Mouse (Mus musculus) limb, embryonic 10.5 days (tissue): ENCODE measurements at regions not wholly inside any gene's neighbourhood (a gene's known extent, or its start where the extent isn't known, plus 50 kb on each side); places are given as distances from the start of the nearest gene placed in this dataset.

Source experiments
- DNase-seq: peaks from one replicate; pipeline ENCODE4 v3.0.0-alpha.2; 2017; ENCODE audit warnings: low spot score
- H3K27ac ChIP-seq: fragments of 300-500 bp; sonication (generic); 2 replicates; pipeline ENCODE4 v1.5.1; 2016; ENCODE audit warnings: mild to moderate bottlenecking
- H3K27me3 ChIP-seq: fragments of 300-500 bp; sonication (generic); 2 replicates; pipeline ENCODE4 v1.6.1; 2016; ENCODE audit warnings: low read depth, mild to moderate bottlenecking; ENCODE audit not compliant: poor library complexity, severe bottlenecking
- H3K36me3 ChIP-seq: fragments of 300-500 bp; sonication (generic); 2 replicates; pipeline ENCODE4 v1.6.1; 2016; ENCODE audit warnings: mild to moderate bottlenecking, moderate library complexity
- H3K4me1 ChIP-seq: fragments of 300-500 bp; sonication (generic); 2 replicates; pipeline ENCODE4 v1.6.1; 2016
- H3K4me3 ChIP-seq: fragments of 300-500 bp; sonication (generic); 2 replicates; pipeline ENCODE4 v1.5.1; 2016; ENCODE audit warnings: mild to moderate bottlenecking, moderate library complexity
- H3K9me3 ChIP-seq: fragments of 300-500 bp; sonication (generic); replicated peaks from 2 replicates; pipeline ENCODE4 v1.6.1; 2016; ENCODE audit warnings: mild to moderate bottlenecking
- WGBS: fragments of 180-500 bp; shearing (Covaris S2); methylation state at CpG from one replicate; pipeline ENCODE4 v1.1.7; 2016; 5-methylcytosine and 5-hydroxymethylcytosine counted together

DNA sequence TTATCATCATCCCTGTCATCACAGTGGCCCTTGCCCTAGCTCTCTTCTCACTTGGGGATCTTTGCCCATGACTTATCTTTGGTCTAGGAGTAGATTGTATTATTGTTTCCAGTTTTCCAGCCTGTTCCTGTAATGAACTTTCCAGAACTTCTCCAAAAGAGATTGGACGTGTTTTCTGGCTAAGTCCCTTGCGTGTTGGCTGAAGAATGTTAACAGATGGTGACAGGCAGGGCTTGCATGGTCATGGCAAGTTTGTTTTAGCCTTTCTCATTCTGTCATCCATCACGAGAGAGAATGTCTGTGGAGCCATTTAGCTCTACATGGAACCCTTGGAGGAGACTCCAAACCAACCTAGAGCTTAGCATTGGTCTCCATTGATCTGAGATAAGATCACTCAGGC, 123.2 kb upstream of the Adra1d start:
- DNase-seq, result no peak
- Histone ChIP-seq H3K36me3 (no peaks in the 10 kb centered on the region), H3K4me3 (no peak overlapping the region), H3K27ac (no peak overlapping the region), H3K4me1 (no peaks in the 10 kb centered on the region), H3K9me3 (no peaks in the 10 kb centered on the region), H3K27me3 (no peaks in the 10 kb centered on the region)
- 94% methylated on average over 3 of the region's 3 CpGs for WGBS

DNA sequence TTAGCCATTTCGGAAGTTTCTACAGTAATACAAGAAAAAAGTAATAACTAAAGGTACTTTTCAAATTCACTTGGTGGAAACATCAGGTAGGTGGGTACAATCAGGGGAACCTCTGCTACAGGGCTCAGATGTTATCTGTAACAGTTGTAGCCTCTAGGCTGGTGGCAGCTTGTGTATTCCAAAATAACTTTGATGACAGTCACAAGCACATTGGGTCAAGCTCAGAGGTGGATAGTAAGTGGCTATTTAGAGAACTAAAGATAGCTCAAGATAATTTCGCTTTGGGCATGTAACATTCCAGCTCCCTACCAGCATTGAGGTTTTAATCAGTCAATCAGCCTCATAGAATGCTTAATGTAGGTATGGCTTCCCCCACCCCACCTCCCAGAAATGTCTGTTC, 121.7 kb upstream of the Adra1d start:
- H3K4me1 ChIP-seq, result no peaks in the 10 kb centered on the region
- no peak for DNase-seq
- no peaks in the 10 kb centered on the region for H3K36me3 ChIP-seq
- H3K9me3 ChIP-seq, result no peaks in the 10 kb centered on the region
- 89% methylated on average over 2 of the region's 2 CpGs for WGBS
- H3K4me3 ChIP-seq, result no peak overlapping the region
- no peaks in the 10 kb centered on the region for H3K27me3 ChIP-seq
- no peak overlapping the region for H3K27ac ChIP-seq

DNA sequence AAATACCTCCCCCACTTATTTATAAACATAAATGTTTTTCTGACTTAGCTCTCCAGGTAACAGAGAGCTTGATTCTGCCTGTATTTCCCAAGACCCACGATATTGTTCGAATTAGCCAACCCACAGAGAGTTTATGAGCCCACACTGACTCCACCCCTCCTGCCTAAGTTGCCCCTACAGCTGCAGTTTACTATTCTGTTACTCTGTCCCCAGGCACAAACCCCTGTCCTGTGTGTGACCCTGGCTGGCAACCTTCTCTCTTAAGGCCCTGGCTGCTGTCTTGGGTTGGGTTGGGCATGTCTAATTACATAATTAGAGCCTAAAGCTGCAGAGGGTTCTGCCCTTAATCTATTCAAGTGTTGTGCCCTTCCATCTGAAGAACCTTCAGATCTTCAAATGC, 116.4 kb upstream of the Adra1d start:
- Histone ChIP-seq H3K4me3 (no peak overlapping the region), H3K9me3 (no peaks in the 10 kb centered on the region), H3K27me3 (no peaks in the 10 kb centered on the region), H3K27ac (no peak overlapping the region), H3K36me3 (no peaks in the 10 kb centered on the region), H3K4me1 (peaks cover 2% of the 10 kb centered on the region; the same call in 1 of the 2 replicates)
- 80% methylated on average over 2 of the region's 2 CpGs for WGBS
- DNase-seq, result no peak

DNA sequence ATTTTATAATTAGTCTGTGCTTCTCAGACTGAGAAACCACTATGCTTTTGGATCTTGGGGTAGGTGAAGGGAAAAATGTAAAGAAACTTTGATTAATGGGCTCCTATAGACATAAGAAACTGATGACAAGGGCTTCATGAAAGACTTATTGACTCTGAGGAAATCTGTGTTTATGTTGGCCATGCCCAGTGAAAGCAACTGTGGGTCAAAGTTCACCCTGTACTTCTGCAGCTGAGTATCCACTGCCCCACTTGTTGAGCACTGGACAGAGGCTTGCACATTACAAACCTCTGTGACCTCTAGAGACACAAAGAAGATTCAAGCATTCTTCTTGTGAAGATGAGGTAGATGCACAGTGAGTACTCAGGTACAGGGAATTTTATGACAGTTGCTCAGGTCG, 114.7 kb upstream of the Adra1d start:
- Histone ChIP-seq H3K36me3 (no peaks in the 10 kb centered on the region), H3K9me3 (no peaks in the 10 kb centered on the region), H3K4me1 (peaks cover 8% of the 10 kb centered on the region; the same call in 1 of the 2 replicates), H3K27ac (no peak overlapping the region), H3K27me3 (no peaks in the 10 kb centered on the region), H3K4me3 (no peak overlapping the region)
- no peak for DNase-seq
- 88% methylated on average over 1 of the region's 1 CpGs for WGBS

DNA sequence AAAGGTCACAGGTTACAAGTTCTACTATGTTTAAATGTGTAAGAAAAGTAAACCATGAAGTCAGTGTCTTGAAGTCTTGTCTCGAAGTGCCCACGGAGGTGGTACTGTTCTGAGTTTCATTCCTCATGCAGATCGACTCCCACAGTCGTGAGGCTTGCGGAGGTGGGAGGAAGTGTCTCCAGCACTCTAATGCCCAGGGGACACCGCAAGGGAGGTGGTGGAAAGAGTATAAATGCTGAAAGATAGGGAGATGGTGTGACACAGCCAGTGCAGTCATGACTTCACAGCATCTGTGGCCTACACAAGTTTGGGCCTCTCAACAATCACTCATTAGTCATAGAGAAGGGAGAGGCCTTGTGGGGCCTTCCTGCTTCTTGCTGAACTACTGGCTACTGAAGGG, 112.8 kb upstream of the Adra1d start:
- Histone ChIP-seq H3K36me3 (no peaks in the 10 kb centered on the region), H3K9me3 (no peaks in the 10 kb centered on the region), H3K27me3 (no peaks in the 10 kb centered on the region), H3K4me1 (peaks cover 8% of the 10 kb centered on the region; the same call in 1 of the 2 replicates), H3K4me3 (no peak overlapping the region), H3K27ac (no peak overlapping the region)
- 91% methylated on average over 6 of the region's 6 CpGs for WGBS
- DNase-seq, result no peak

DNA sequence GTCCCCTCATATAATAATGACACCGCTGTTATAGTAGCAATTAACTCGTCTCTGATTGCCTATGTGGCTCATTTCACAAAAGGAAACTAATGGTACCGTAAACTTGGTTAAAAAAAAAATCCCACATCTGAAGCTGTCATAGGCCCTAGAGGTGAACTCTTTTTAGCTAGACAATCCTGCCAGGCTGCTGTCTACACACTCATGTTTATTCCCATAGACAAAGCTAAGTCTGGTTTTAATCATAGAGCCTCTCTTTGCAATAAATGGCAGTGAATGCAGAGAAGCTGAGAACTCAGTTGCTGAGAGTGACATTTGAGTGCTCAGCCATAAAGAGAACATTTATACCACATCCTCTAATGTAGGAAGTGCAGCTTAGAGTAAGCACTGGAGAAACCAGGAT, 111.3 kb upstream of the Adra1d start:
- Histone ChIP-seq H3K4me3 (no peak overlapping the region), H3K27ac (no peak overlapping the region), H3K27me3 (no peaks in the 10 kb centered on the region), H3K4me1 (peaks cover 8% of the 10 kb centered on the region; the same call in 1 of the 2 replicates), H3K36me3 (no peaks in the 10 kb centered on the region), H3K9me3 (no peaks in the 10 kb centered on the region)
- WGBS, result 63% methylated on average over 3 of the region's 3 CpGs
- DNase-seq, result no peak

DNA sequence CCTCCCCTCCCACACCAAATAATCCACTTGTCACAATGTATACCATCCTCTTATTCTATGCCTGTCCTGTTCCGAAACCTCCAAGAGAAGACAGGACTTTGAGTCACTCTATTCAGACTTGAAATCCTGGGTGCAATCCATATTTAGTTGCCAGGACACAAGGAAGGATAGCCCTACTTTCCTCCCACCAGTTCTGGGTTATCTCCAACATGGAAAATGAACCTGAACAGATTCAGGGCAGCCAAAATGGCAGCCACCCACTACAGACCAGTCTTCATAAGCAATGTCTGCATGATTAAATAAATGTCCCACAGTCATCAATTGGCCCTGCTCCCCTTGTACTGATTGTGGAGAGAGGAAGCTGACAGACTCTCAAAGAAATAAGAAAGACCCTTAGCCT, 110.6 kb upstream of the Adra1d start:
- no peak overlapping the region for H3K27ac ChIP-seq
- H3K4me3 ChIP-seq, result no peak overlapping the region
- H3K36me3 ChIP-seq, result no peaks in the 10 kb centered on the region
- WGBS, result 85% methylated on average over 1 of the region's 1 CpGs
- H3K9me3 ChIP-seq, result no peaks in the 10 kb centered on the region
- no peaks in the 10 kb centered on the region for H3K27me3 ChIP-seq
- no peak for DNase-seq
- peaks cover 8% of the 10 kb centered on the region; the same call in 1 of the 2 replicates for H3K4me1 ChIP-seq

DNA sequence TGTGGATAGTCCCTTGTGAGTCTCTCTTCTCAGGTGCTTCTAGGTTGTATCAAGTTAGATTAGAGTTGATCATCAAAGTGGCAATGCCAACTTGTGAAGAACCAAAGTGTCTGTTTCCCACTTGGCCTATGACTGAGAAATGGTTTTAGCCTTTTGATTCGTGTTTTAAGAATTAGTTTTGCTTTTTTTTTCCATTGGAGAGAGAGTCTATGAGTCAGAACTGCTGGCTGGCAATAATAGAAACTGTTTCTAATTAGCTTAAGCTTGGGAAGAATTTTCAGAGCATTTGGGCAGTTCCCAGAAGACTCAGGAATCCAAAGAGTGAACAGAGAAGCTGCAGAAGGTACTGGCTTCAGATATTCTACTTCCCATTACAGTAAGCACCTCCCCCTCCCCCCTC, 110.1 kb upstream of the Adra1d start:
- WGBS, result 62% methylated on average over 1 of the region's 1 CpGs
- no peaks in the 10 kb centered on the region for H3K27me3 ChIP-seq
- H3K4me3 ChIP-seq, result no peak overlapping the region
- H3K36me3 ChIP-seq, result no peaks in the 10 kb centered on the region
- no peak for DNase-seq
- H3K4me1 ChIP-seq, result peaks cover 8% of the 10 kb centered on the region; the same call in 1 of the 2 replicates
- H3K27ac ChIP-seq, result no peak overlapping the region
- no peaks in the 10 kb centered on the region for H3K9me3 ChIP-seq

DNA sequence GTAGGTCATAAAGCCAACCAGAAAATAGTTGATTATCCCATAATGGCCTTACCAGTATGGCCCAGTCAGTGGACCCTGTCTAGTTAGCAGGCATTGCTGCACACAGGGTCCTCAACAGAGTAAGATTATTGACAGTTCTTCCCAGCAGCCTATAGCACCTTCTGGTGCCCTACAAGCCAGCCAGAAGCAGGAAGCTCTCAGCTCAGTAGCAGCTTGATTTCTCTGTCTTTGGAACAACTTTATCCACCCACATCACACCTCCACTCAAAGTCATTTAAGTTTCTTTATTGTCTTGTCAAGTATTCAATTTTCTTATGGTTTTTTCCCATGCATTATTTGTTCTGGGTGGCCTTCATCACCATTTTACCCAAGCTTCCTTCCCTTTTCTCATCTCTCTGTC, 108.8 kb upstream of the Adra1d start:
- Histone ChIP-seq H3K27me3 (no peaks in the 10 kb centered on the region), H3K4me1 (peaks cover 8% of the 10 kb centered on the region; the same call in 1 of the 2 replicates), H3K4me3 (no peak overlapping the region), H3K27ac (no peak overlapping the region), H3K36me3 (no peaks in the 10 kb centered on the region), H3K9me3 (no peaks in the 10 kb centered on the region)
- no peak for DNase-seq

DNA sequence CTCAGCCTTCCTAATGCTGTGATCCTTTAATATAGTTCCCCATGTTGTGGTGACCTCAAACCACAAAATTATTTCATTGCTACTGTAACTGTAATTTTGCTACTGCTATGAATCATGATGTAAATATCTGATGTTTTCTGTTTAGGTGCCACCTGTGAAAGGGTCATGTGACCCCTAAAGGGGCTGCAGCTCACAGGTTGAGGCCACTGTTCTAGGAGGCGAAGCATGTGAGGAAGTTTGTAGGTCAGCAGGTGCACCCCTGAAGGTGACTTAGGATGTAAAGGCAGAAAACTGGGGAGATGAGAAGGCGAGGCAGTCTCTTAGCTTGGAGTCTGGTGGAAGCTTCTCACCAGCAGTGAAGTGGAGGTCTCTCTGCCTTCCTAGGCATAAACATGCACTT, 105.8 kb upstream of the Adra1d start:
- no peaks in the 10 kb centered on the region for H3K4me1 ChIP-seq
- H3K9me3 ChIP-seq, result no peaks in the 10 kb centered on the region
- H3K27me3 ChIP-seq, result no peaks in the 10 kb centered on the region
- H3K27ac ChIP-seq, result no peak overlapping the region
- WGBS, result 87% methylated on average over 2 of the region's 2 CpGs
- no peak for DNase-seq
- no peaks in the 10 kb centered on the region for H3K36me3 ChIP-seq
- H3K4me3 ChIP-seq, result no peak overlapping the region

DNA sequence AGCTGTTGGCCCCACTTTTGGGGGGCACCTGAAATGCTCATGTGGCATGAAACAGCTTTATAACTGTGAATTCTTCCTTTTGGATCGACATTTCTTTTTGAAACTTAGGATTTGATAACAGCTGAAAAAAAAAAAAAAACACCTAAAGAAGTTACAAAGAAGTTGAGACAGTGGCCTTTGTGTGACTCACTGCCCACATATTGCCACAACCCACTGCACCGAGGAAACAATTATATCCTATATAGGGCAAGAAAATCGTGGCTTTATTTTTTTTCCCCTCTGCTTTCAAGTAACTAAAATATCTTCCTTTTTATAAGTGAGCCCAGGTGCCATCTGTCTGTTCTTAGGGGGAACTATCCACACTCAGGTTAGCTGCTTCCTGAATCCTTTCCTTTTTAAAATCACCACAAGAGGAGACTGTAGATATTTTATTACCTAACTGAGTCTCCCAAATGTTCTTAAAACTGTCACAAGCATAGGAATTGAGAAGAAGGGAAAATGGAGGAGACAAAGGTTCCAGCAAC, 104.8 kb upstream of the Adra1d start:
- Histone ChIP-seq H3K27ac (no peak overlapping the region), H3K36me3 (no peaks in the 10 kb centered on the region), H3K9me3 (no peaks in the 10 kb centered on the region), H3K4me3 (no peak overlapping the region), H3K27me3 (no peaks in the 10 kb centered on the region), H3K4me1 (no peaks in the 10 kb centered on the region)
- WGBS, result 86% methylated on average over 3 of the region's 3 CpGs
- DNase-seq, result no peak

DNA sequence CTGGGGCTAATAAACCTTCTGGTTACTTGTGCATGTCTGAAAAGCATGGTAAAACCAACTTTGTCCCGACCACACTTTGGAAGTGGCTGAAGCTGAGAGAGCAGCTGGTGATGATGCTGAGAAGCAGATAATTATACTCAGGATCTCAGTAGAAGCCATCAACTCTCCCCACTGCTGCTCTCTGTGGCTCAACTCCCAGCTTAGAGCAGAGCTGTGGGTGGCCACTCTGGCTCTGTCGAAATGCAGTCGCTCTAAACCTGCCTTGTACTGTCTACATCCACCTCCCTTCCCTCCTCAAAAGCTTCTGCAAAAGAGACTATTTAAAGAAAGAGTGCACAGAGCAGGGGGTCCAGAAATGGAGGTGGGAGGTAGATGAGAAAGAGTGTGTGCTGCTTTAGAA, 102.5 kb upstream of the Adra1d start:
- 92% methylated on average over 3 of the region's 3 CpGs for WGBS
- no peak overlapping the region for H3K27ac ChIP-seq

DNA sequence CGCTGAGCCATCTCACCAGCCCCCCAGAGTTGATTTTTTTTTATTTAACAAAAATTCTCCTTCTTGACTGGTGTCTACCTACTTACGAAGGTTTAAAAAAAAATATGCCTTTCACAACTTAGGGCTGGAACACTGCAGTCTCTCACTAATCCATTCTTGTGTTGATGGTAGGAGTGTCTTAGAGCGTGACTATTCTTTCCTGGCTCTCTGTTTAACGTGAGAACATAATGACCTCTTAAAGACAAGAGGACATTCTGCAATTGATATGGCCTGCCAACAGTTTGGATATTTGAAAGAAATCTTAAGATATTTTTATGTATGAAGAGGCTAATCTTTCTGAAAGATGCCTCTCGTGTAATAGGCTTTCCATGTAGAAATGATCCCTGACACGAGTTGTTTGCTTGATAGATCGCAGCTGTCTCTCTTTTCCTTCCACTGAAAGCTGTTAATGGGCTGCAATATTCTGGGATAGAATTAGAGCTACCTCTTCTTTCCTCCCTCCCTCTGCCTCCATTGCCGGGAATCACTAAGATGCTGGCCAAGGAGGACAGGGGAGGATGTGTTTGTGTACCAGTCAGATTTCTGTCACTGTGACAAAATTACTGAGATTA, 101.2 kb upstream of the Adra1d start:
- H3K4me1 ChIP-seq, result no peaks in the 10 kb centered on the region
- no peaks in the 10 kb centered on the region for H3K9me3 ChIP-seq
- DNase-seq, result no peak
- no peaks in the 10 kb centered on the region for H3K27me3 ChIP-seq
- H3K27ac ChIP-seq, result no peak overlapping the region
- no peak overlapping the region for H3K4me3 ChIP-seq
- no peaks in the 10 kb centered on the region for H3K36me3 ChIP-seq
- WGBS, result 87% methylated on average over 8 of the region's 8 CpGs

More for the DNA sequence above, 102.5 kb upstream of the Adra1d start:
- H3K9me3 ChIP-seq, result no peaks in the 10 kb centered on the region
- H3K36me3 ChIP-seq, result no peaks in the 10 kb centered on the region
- H3K4me3 ChIP-seq, result no peak overlapping the region
- no peak for DNase-seq
- no peaks in the 10 kb centered on the region for H3K27me3 ChIP-seq
- no peaks in the 10 kb centered on the region for H3K4me1 ChIP-seq

DNA sequence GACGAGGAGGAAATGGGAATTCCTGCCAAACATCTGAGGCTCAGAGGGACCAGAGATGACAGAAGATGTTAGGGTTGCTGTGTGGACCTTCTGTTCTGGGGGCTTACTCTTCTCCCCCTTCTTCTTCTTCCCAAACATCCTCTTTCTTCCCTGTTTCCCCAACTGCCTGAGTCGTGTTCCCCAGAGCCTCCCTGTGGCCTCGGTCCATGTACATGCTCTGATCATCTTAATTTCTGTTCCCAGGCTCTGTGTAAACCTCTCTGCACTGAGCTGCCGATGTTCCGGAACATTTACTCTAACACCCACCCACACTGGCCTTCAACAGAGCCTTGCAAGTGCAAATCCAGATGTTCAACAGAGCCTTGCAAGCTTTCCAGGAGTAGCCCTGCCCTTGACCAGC, 90.1 kb upstream of the Adra1d start:
- no peak for DNase-seq
- Histone ChIP-seq H3K27ac (no peak overlapping the region), H3K9me3 (no peaks in the 10 kb centered on the region), H3K4me3 (no peak overlapping the region), H3K36me3 (no peaks in the 10 kb centered on the region), H3K4me1 (no peaks in the 10 kb centered on the region), H3K27me3 (no peaks in the 10 kb centered on the region)
- WGBS, result 83% methylated on average over 5 of the region's 5 CpGs
